Mouse (Mus musculus): ENCODE data around the gene Kdm2a.
A peak's percentile ranks its signal among the peaks of the same experiment; 100 is the strongest.

Kdm2a gene

DNA sequence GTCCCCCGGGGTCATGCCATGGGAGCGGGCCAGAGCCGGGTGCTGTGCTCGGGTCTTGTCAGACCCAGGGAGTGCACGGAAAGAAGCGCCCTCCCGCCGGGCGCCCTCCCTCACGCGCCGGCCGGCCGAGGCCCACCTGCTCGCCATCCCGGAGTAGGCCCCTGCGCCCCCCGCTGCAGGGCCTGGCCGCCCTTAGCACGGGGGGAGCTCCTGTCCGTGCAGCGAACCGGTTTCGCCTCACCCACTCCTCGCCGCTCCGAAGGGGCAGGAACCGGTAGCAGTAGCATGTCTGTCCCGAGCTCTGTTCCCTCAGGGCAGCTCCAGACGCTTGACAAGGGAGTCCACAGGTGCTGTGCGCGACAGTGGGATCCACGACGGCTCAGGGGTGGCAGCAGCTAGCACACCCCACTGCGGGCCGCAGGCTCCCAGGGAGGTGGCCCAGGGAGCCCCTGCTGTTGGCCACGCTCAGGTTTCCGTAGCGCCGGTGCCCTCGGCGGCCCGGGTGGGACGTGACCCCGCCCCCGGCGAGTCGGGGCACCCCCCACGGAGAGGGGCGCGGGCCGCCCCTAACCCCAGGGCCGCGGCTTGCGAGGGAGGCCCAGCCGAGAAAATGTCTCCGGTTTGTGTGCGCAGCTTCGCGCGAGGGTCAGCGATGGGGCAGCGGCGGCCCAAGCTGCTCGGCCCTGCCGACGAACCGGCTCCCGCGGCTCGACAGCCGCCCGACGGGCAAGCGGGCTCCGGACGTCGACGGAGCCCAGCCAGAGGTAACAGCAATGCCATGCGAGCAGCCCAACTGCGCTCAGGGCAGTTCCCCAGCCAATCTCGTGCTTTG, at the start of gene Kdm2a:
TSS of gene Kdm2a (minus strand) at position 488 of the 832 bp plus-strand sequence.
- DNase-seq = peak; percentile 60

DNA sequence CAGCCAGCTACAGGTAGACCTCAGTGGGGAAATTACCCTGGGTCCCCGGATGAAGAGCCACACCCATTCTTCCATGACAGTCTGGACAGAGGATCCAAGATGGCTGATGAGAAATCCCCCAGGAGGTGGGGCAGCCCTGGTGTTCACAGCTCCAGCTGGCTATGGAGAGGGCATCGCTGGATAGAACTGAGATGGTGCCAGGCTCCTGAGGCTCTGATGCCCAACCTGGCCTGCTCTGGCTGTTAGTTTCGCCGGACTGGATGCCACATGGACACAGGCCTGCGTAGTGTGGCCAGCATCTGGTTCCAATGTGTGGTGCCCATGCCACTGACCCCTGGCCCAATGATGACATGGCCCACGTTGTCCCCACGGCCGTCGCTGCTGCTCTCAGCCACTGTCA, 49.4 kb upstream of the Kdm2a start:
- no peak for DNase-seq

DNA sequence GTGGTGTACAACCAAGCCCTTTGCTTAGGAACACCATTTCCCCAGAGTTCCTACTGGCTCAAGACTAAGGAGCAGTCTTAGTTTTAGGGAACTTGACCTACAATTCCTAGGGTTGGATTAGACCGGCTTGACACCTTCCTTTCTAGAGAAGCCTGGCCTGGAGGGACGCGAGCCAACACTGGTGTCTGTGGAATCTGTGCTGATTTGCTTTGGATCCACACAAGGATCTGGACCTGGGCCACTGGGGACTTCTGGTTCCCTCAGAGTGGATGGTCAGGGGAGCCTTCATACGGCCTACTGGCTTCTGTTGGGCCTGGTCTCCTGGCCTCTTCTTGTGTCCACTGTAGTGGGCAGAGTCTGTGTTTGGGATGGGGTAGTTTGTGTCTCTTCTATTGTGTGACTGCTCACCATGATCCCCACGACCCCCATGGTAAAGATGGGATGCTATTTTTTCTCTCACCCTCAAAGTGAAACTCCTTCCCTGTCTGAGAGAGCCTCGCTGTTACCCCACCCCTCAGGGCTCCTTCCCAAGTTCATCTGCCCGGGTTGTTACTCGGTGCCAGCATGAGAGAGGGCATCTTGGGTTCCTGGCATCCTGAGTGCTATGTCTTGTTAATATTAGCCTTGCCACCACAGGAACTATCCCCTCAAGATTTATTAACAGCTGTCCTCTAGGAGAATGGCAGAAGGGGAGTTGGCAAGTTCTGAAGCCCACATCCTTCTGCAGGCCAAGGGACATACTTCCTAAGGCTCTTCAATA, 48.8 kb upstream of the Kdm2a start:
- DNase-seq = no peak

DNA sequence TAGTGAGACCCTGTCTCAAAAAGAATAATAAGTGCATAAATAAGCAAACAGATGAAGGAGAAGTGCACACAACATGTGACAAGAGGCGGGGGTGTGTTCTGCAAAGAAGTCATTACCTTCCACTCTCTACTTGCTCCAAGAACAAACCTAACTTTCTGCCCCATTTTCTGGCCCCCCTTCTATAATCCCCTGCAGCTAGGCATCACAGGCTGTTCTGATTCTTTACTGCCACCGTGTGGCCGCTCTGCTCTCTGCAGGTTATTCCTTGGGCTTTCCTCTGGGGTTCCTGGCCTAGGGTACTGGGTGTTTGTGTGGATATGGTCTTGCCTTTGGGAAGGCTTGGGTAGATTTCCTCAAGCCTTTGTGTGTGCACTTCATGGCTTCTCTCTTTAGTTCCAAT, 44.3 kb upstream of the Kdm2a start:
- DNase-seq = peak; percentile 48

DNA sequence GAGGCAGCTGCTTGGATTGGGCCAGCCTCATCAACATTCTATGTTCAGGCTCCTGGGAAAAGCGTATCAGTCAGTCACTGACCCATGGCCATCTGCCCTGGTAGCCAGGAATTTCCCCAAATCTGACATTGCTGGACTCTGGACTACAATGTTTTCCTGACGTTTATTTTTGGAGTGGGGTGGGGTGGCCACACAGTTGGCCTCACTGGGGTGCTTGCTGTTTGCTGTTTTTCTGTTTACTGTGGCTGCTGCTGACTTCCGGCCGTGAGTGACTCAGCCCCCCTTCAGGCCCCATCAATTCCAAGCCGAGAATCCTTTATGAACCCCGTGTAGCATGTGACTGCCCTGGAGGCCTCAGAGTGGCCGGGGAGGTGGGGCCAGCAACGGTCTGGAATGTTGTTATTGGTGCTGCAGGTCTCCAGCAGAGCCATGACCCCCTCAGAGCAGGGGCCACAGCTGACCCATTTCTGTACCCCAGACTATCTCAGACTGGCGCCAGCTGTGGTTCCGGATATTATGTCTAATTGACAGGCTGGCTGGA, 43.6 kb upstream of the Kdm2a start:
- no peak for DNase-seq

DNA sequence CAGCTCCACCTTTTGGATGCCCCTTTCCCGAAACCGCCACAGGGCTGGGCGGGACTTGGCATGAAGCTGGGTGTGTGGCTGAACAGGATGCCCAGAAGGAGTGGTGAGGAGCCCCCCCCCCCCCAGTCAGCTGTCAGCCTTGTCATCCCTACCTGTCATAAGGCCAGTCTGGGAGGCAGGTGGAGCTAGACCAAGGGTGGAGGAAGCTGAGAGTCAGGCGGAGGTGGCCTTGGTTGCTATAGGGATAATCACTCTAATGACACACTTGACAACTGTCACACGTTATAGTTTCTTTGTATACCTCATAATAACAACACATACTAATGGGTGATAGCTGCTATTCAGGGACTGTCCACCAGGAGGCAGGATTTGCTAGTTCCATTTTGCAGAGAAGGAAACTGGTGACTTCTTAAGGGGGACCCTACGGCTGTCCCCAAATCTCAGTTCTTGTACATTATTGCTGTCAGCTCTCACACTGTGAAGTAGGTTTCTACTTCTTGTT, 43.1 kb upstream of the Kdm2a start:
- no peak for DNase-seq

DNA sequence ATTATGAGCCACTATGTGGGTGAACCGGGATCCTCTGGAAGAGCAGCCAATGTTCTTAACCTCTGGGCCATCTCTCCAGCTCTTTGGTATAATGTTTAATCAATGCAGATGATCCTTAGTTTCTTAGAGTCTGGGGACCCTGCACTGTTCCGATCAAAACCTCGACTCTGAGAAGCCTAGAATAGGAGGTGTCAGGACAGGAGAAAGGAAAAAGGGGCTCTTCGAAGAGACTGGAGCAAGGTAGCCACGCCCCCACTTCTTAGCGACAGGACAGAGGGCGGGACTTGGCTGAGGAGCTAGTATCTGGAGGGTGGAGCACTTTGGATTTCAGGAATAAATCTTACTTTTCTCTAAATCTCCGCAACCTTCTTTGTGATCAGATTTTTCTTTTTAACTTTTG, 42.1 kb upstream of the Kdm2a start:
- DNase-seq = no peak

DNA sequence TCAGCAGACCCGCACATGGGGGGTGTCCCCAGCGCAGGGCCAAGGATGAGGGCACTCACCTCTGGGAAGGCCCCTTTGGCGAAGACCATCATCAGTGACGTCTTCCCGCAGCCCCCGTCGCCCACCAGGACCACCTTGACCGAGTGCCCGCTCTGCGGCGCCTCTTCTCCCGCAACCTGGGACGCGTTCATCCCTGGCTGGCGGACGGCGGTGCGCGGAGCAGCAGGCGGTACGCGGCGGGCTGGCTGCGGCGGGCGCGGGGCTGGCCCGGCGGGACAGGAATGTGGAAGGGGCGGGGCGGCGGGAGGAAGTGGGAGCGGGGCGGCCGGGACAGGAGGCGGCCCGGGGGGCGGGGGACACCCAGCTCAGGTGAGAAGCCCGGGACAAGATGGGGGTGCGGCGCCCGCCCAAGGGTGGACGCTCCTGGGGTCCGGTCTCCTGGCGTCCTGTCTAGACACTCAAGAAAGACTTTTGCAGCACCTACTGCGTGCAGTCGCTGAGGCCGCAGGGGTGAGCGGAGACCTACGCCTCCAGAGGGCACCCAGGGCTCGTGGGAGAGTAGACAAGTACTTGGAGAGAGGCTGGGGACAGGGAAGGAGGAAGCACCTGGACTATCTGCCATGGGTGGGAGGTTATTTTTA, 41.2 kb upstream of the Kdm2a start, which contains the start of gene Rhod:
TSS of gene Rhod (minus strand) at position 272 of the 641 bp plus-strand sequence.
- no peak for DNase-seq

DNA sequence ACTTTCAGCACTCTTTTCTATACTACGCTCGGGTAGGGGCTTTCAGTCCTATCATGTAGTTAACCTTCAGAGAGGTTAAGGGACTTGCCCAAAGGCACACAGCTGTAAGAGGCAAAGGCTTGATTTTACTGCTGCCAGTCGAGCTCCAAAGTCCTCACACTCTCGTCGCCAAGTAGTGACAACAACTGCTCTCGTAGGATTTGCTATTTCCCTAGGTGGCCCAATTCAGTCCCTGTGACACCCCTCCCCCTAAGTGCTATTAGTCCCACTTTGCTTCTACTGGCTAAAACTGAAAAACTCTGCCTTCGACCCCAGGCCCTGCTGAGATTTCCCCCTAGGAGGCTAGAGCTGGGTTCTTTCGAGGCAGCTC, 40.7 kb upstream of the Kdm2a start:
- no peak for DNase-seq

DNA sequence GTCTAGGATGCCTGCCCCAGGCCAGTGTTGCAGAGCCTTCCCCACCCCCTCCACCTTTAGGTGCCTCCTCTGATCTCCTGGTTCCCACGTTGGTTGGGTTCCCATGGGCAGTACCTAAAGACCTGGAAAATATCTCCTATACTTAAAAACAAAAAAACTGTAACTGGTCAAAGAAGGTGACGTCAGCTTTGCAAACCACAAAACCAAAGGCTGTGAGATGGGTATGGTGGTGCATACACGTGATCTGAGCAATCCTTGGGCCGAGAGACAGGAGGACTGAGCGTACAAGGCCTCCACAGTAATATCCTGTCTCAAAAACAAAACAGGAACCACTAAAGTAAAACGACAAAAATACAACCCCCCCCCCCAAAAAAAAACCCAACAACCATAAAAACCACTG, 39.8 kb upstream of the Kdm2a start:
- DNase-seq = no peak

DNA sequence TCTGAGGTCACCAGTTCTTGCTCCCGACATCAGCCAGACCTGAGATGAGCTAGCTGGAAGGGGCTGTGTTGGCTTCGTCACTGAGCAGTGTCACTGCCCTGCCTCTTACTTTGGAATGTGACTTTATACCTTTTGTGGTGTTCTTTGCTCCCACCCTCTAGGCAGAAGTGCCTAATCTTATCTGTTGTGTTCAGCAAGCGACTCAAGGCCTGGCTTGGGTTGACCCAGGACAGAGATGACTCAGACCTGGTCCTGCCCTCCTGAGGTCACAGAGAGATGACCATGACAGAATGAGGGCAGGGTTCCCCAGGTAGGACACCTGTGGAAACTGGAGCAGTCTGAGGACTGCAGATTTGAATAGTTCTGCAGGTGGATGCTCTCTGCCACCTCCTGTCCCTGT, 38.2 kb upstream of the Kdm2a start:
- DNase-seq = no peak

DNA sequence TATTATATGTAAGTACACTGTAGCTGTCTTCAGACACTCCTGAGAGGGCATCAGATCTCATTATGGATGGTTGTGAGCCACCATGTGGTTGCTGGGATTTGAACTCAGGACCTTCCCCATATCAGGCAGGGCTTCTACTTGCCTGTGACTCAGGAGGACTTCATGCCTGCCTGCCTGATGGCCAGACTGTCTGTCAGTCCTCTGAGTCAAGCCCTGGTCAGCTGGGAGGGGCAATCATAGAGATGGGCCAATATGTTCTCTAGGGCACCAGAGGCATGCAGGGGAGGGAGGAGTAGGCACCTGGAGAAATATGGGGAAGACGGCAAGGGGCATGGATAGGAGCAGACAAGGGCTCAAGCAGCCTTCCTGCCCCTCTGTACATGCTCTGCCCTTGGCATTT, 36.9 kb upstream of the Kdm2a start:
- DNase-seq = no peak

DNA sequence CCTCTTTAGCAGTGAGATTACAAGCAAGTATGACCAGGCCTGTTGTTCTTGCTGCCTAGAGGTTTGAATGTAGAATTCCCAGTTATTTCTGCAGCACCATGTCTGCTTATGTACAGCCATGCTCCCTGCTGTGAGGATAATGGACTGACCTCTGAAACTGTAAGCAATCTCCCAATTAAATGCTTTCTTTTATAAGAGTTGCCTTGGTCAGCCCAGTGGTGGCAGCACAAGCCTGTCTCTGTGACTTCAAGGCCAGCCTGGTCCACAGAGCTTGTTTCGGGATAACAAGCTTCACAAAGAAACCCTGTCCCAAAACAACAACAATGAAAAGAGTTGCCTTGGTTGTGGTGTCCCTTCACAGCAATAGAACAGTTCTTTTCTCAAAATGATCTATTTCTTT, 35.7 kb upstream of the Kdm2a start:
- DNase-seq = no peak

DNA sequence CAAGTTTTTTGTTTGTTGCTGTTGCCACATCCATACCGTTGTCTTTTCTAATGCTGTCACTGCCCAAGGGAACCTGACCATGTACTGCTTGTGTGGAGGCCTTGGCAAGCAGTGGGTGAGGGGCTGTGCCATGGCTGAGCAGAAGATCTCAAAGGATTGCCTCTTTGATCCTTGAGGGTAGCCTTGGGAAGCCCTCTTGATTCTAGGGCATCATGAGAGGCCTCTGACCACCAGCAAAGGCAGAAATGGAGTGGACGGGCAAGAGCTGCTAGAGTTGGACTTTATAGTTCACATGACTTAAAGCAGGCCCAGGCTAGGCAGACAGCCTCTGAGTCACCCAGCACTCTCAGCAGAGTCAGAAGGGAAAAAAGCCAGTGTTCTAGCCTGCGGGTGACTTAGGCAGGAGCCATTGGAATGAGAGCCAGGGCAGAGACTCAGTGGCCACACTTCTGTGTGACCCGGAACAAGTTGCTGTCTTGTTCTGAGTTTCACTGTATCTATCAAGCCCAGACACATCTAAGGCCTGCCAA, 32.1 kb upstream of the Kdm2a start:
- DNase-seq = no peak

DNA sequence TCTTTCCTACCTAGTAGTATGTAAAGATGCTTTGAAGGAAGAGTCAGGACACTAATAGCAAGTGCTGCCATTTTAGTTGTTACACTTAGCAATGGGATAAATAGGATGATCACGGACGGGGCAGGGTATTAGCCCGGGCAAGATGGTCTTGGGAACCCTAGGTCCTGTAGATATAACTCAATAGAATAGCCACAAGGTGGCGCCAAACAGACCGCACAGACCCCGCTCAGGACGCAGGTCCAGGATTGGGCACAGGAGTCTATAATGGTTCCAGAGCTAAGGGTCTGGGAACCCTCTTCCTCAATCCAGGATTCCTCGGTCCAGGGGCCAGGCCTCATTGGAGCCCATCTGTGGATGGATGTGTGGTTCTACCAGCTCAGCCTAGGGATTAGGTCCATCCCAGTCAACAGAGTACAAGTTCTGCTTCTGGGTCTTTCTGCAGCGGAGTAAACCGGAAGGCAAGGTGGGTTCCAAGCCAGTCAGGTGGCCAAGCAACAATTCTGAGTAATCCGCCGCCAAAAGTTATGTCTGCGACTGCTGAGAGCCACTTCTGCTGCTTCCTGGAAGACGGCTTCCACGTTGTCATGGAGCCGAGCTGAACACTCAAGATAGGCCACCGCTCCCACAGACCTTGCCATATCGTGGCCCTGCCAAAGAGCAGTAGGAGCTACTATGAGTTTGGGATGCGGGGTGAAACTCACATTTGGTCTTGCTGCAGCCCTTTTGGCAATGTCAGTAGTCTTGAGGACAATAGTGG, 27.7 kb upstream of the Kdm2a start:
- no peak for DNase-seq

DNA sequence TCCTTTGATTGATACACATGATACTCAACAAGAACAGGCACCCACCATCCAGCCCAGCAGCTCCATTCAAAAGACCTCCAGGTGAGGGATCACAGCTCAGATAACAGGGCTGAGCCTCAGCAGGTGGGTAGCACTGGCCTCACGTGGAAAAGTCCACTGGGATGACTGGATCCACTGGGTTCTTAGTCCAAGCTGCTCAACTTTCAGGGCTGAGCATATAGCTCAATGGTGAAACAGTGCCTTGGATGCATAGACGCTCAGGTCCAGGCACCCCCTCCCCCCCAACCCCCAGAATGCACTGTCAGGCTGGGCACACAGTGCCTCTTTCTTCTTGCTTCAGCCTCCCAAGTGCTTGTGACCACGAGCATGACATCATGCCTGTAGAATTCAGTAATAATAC, 24.9 kb upstream of the Kdm2a start:
- DNase-seq = no peak

DNA sequence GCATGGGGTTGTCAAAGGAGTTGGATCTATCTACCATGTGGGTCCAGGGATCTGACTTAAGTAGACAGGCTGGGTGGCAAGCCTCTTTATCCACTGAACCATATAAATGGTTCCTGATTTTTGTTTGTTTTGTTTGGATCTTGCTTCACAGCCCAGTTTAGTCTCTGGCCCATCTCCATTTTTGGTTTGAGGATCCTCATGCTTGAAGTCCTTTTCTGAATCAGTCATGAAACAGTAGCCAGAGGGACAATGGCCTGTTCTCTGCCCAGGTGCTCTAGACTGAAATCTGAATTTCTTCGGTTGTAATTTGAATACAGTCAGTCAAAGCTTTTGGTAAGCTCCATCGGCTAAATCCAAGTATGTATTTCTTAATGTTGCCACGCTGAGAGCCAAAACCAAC, 24.5 kb upstream of the Kdm2a start:
- no peak for DNase-seq

DNA sequence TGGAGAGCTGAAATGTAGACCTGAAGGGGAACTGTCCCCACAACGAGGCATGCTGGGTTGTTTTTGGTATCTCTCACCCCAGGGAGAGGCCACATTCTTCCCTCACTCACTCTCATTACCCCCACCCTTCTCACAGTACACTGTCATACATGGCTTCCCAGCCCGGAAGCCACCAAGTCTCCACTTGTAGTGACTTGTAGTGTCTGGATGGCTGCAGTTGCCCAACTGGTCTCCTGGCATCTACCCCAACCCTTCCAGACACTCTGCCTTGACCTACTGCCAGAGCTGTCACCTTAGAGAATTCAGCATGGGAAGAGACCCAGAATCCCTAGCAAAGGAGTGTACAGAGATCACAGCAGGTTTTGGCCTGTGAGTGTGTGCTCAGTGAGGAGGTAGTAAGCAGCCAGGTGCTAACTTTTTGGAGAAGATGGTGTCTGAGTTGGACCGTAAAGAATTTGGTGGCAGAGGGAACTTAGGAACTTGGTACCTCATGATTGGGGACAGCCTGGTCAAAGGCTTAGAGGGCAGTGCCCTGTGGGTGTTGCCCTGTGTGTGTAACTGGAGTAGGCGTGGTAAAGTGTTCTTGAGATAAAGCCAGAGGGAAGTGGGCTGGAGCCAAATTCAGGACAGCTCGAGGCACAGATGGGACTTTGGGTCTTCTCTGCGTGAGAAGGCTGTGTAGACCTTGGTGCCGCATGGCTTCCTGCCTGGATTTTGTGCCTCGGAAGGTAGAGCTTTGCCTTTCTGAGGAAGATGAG, 22.2 kb upstream of the Kdm2a start:
- DNase-seq = no peak

DNA sequence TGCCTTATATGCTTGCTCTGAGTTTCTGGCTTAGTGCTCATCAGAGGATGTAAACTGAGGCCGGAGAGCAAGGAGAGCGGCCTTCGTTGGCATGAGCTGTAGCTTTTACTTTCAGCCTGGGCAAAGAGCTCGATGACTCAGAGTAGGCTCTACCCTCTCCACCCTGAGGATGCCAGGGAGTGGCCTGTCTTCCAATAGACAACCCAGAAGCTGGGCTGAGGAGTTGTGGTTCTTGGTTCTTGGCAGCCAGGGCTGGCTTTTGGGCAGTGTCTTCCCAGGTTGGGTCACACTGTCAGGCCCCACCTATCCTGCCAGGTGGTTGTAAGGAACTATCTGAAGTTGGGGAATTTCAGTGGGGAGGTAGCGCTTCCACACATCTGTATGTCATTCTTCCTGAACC, 21.6 kb upstream of the Kdm2a start:
- DNase-seq = no peak

DNA sequence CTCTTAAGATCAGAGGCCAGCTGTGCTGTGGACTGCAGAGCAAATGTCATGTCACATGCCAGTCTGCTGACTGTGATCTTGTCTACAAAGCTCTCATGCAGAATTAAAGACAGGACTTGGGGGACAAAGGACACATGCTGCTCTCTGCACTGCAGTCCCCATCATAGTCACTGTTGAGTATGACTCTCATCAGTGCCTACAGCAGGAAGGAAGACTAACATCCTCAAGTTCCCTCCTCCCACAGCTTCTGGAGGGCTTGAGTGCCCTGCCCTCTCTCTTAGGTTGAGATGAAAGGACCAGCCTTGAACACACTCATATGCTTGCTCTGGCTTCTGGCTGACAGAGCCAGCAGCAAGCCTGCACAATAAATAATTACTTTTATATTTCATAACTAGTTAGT, 19.6 kb upstream of the Kdm2a start:
- no peak for DNase-seq

DNA sequence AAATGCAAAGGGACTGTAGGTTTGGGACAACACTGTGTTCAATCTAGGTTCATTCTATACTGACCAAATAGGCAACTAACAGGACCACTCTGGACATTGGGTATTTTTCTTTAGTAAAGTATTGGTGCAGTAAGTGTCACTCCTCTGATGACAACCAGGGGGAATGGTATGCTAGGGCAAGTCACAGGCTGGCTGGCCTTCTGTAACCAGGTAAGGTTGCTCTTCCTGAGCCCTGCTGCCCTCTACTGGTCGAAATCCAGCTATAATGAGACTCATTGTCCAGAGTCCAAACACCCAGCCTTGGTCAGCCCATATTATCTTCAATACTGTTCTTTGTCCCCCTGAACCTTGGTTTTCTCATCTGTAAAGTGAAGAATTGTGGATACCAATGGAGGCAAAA, 19.1 kb upstream of the Kdm2a start:
- peak; percentile 12 for DNase-seq

DNA sequence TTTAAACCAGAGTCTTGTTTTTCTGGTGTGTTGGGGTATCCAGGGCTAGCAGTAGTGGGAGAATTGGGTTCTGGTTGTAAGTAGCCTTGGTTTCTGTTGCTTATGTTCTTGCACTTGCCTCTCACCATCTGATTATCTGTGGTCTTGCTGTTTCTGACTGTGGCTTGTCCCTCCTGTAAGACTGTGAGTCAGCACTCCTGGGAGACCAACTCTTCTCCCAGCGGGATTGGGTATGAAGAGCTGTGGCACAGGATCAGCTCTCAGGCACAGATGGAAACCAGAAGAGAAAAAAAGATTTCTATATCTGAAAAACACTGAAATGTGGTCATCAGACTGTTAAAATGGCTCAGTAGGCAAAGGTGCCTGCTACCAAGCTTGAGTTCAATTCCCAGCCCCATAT, 16.5 kb upstream of the Kdm2a start:
- no peak for DNase-seq
